Mouse (Mus musculus): Measurements from ENCODE around the gene Rcbtb2. TPM values are rescaled to one million over a fixed set of nuclear protein-coding genes. Genes with fewer than 3 reads are reported as not detected.

The Rcbtb2 gene
- polyA plus RNA-seq, 1 experiment: 169 TPM

- H3K4me3 ChIP-seq (ENCODE audit: control insufficient read depth, insufficient read depth, low read length): no peak overlapping the region
- H3K27me3 ChIP-seq (ENCODE audit: control insufficient read depth, insufficient read depth, low read length): no peaks in the 10 kb centered on the region
- peaks cover 76% of the 10 kb centered on the region for H3K36me3 ChIP-seq (ENCODE audit: control insufficient read depth, insufficient read depth, low read length)
- no peak for TF ChIP-seq CTCF (IDR thresholded peaks at IDR 0.05; ENCODE audit: borderline replicate concordance, control insufficient read depth, extremely low read depth, insufficient read depth, low read length, poor library complexity)
- no peak for TF ChIP-seq POLR2A (IDR thresholded peaks at IDR 0.05; ENCODE audit: control insufficient read depth, extremely low read depth, insufficient read depth, low read length, poor library complexity)
- no peak overlapping the region for H3K27ac ChIP-seq (ENCODE audit: control insufficient read depth, insufficient read depth, low read length)
- DNase-seq: no peak
- peaks cover 14% of the 10 kb centered on the region for H3K4me1 ChIP-seq (replicated peaks; ENCODE audit: control insufficient read depth, insufficient read depth, low read length)
- 79% methylated on average over 4 of the region's 4 CpGs for WGBS
Measured at GRCm38 (mm10) chr14:73179221-73179681, 56.4 kb downstream of the Rcbtb2 start.

GRCm38 (mm10) chr14:73180671-73181070 is 57.8 kb downstream of the Rcbtb2 start:
- Histone ChIP-seq H3K27ac (ENCODE audit: control insufficient read depth, insufficient read depth, low read length) (no peak overlapping the region), H3K27me3 (ENCODE audit: control insufficient read depth, insufficient read depth, low read length) (no peaks in the 10 kb centered on the region), H3K36me3 (ENCODE audit: control insufficient read depth, insufficient read depth, low read length) (peaks cover 68% of the 10 kb centered on the region), H3K4me1 (replicated peaks; ENCODE audit: control insufficient read depth, insufficient read depth, low read length) (peaks cover 7% of the 10 kb centered on the region), H3K4me3 (ENCODE audit: control insufficient read depth, insufficient read depth, low read length) (no peak overlapping the region)
- 89% methylated on average over 3 of the region's 3 CpGs for WGBS
- no peak for DNase-seq
- no peak for TF ChIP-seq CTCF (IDR thresholded peaks at IDR 0.05; ENCODE audit: borderline replicate concordance, control insufficient read depth, extremely low read depth, insufficient read depth, low read length, poor library complexity)
- TF ChIP-seq POLR2A (IDR thresholded peaks at IDR 0.05; ENCODE audit: control insufficient read depth, extremely low read depth, insufficient read depth, low read length, poor library complexity): no peak

GRCm38 (mm10) chr14:73181144-73181543 is 58.3 kb downstream of the Rcbtb2 start:
- Histone ChIP-seq H3K27ac (ENCODE audit: control insufficient read depth, insufficient read depth, low read length) (no peak overlapping the region), H3K4me3 (ENCODE audit: control insufficient read depth, insufficient read depth, low read length) (no peak overlapping the region), H3K27me3 (ENCODE audit: control insufficient read depth, insufficient read depth, low read length) (no peaks in the 10 kb centered on the region), H3K4me1 (replicated peaks; ENCODE audit: control insufficient read depth, insufficient read depth, low read length) (peaks cover 4% of the 10 kb centered on the region), H3K36me3 (ENCODE audit: control insufficient read depth, insufficient read depth, low read length) (peaks cover 69% of the 10 kb centered on the region)
- no peak for TF ChIP-seq CTCF (IDR thresholded peaks at IDR 0.05; ENCODE audit: borderline replicate concordance, control insufficient read depth, extremely low read depth, insufficient read depth, low read length, poor library complexity)
- DNase-seq: no peak
- WGBS: 90% methylated on average over 2 of the region's 2 CpGs

DNA sequence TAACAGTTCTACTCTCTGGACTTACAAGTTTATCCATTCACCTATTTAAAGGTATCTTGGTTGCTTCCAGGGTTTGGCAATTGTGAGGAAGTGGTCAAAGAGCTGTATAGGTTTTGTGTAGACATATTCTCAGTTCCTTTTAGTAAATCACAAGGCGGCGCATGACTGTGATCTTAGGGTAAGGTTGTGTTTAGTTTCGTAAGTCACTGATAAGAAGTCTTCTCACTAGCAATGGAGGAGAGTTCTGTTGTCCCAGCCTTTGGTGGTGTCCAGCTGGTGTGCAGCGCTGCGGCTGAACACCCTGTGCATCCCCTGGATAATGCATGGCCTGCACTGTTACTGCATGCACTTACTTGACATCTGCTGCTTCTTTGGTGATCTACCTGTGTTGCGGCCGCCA is 64.0 kb downstream of the Rcbtb2 start:
- H3K27ac ChIP-seq (ENCODE audit: control insufficient read depth, insufficient read depth, low read length): no peak overlapping the region
- no peak for TF ChIP-seq POLR2A (IDR thresholded peaks at IDR 0.05; ENCODE audit: control insufficient read depth, extremely low read depth, insufficient read depth, low read length, poor library complexity)
- no peak for TF ChIP-seq CTCF (IDR thresholded peaks at IDR 0.05; ENCODE audit: borderline replicate concordance, control insufficient read depth, extremely low read depth, insufficient read depth, low read length, poor library complexity)
- 98% methylated on average over 7 of the region's 7 CpGs for WGBS
- H3K36me3 ChIP-seq (ENCODE audit: control insufficient read depth, insufficient read depth, low read length): peaks cover 23% of the 10 kb centered on the region
- H3K4me1 ChIP-seq (replicated peaks; ENCODE audit: control insufficient read depth, insufficient read depth, low read length): no peaks in the 10 kb centered on the region
- DNase-seq: no peak
- no peak overlapping the region for H3K4me3 ChIP-seq (ENCODE audit: control insufficient read depth, insufficient read depth, low read length)
- H3K27me3 ChIP-seq (ENCODE audit: control insufficient read depth, insufficient read depth, low read length): no peaks in the 10 kb centered on the region

GRCm38 (mm10) chr14:73199058-73199457 is 76.2 kb downstream of the Rcbtb2 start:
- Histone ChIP-seq H3K27ac (ENCODE audit: control insufficient read depth, insufficient read depth, low read length) (no peak overlapping the region), H3K36me3 (ENCODE audit: control insufficient read depth, insufficient read depth, low read length) (peaks cover 57% of the 10 kb centered on the region), H3K27me3 (ENCODE audit: control insufficient read depth, insufficient read depth, low read length) (no peaks in the 10 kb centered on the region), H3K4me3 (ENCODE audit: control insufficient read depth, insufficient read depth, low read length) (no peak overlapping the region), H3K4me1 (replicated peaks; ENCODE audit: control insufficient read depth, insufficient read depth, low read length) (0 out of 2 replicates have a peak, but pooled peaks cover 2% of the 10 kb centered on the region)
- TF ChIP-seq POLR2A (IDR thresholded peaks at IDR 0.05; ENCODE audit: control insufficient read depth, extremely low read depth, insufficient read depth, low read length, poor library complexity) (no peak), CTCF (IDR thresholded peaks at IDR 0.05; ENCODE audit: borderline replicate concordance, control insufficient read depth, extremely low read depth, insufficient read depth, low read length, poor library complexity) (no peak)
- WGBS: 95% methylated on average over 5 of the region's 5 CpGs
- no peak for DNase-seq

DNA sequence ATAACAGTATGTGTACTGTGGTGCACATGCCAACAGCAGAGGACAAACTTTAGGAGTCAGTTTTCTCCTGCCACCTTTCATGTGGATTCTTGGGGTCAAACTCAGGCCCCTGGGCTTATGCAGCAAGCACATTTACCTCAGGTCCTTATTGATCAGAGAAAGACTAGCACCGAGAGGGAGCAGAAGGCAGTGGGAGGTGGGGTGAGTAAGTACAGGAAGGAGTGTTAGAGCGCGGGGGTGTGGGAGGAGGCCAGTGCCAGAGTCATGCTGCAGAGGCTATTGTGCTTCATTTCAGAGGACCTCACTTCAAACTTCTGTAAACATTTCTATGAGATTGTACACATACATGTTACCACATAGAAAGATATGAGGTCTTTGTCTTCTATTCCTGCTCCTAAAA is 78.6 kb downstream of the Rcbtb2 start:
- TF ChIP-seq POLR2A (IDR thresholded peaks at IDR 0.05; ENCODE audit: control insufficient read depth, extremely low read depth, insufficient read depth, low read length, poor library complexity) (no peak), CTCF (IDR thresholded peaks at IDR 0.05; ENCODE audit: borderline replicate concordance, control insufficient read depth, extremely low read depth, insufficient read depth, low read length, poor library complexity) (no peak)
- peaks cover 54% of the 10 kb centered on the region for H3K36me3 ChIP-seq (ENCODE audit: control insufficient read depth, insufficient read depth, low read length)
- DNase-seq: no peak
- WGBS: 93% methylated on average over 3 of the region's 3 CpGs
- H3K4me1 ChIP-seq (replicated peaks; ENCODE audit: control insufficient read depth, insufficient read depth, low read length): 0 out of 2 replicates have a peak, but pooled peaks cover 2% of the 10 kb centered on the region
- no peak overlapping the region for H3K4me3 ChIP-seq (ENCODE audit: control insufficient read depth, insufficient read depth, low read length)
- no peaks in the 10 kb centered on the region for H3K27me3 ChIP-seq (ENCODE audit: control insufficient read depth, insufficient read depth, low read length)
- H3K27ac ChIP-seq (ENCODE audit: control insufficient read depth, insufficient read depth, low read length): no peak overlapping the region

GRCm38 (mm10) chr14:73204016-73204415 is 81.2 kb downstream of the Rcbtb2 start:
- Histone ChIP-seq H3K27me3 (ENCODE audit: control insufficient read depth, insufficient read depth, low read length) (no peaks in the 10 kb centered on the region), H3K36me3 (ENCODE audit: control insufficient read depth, insufficient read depth, low read length) (peaks cover 29% of the 10 kb centered on the region), H3K4me1 (replicated peaks; ENCODE audit: control insufficient read depth, insufficient read depth, low read length) (0 out of 2 replicates have a peak, but pooled peaks cover 2% of the 10 kb centered on the region), H3K4me3 (ENCODE audit: control insufficient read depth, insufficient read depth, low read length) (no peak overlapping the region), H3K27ac (ENCODE audit: control insufficient read depth, insufficient read depth, low read length) (no peak overlapping the region)
- TF ChIP-seq POLR2A (IDR thresholded peaks at IDR 0.05; ENCODE audit: control insufficient read depth, extremely low read depth, insufficient read depth, low read length, poor library complexity): no peak
- no peak for TF ChIP-seq CTCF (IDR thresholded peaks at IDR 0.05; ENCODE audit: borderline replicate concordance, control insufficient read depth, extremely low read depth, insufficient read depth, low read length, poor library complexity)
- no peak for DNase-seq
- 89% methylated on average over 3 of the region's 3 CpGs for WGBS

Data from thymus, adult 2 months (tissue).